Mouse (Mus musculus) kidney, adult 2 months (tissue): ENCODE measurements around the gene AW822073.

Experiments used
- CTCF ChIP-seq: fragments of 200-500 bp; conservative IDR thresholded peaks from 2 replicates; pipeline ENCODE4 v1.5.1; 2011; ENCODE audit warnings: low read depth, mild to moderate bottlenecking, control low read depth, low read length, moderate library complexity, mixed read lengths; ENCODE audit not compliant: insufficient read depth, insufficient read length
- POLR2A ChIP-seq: fragments of 200-500 bp; IDR thresholded peaks from one replicate; pipeline ENCODE4 v1.6.1; 2011; ENCODE audit warnings: low read depth, low read length, control low read depth

DNA sequence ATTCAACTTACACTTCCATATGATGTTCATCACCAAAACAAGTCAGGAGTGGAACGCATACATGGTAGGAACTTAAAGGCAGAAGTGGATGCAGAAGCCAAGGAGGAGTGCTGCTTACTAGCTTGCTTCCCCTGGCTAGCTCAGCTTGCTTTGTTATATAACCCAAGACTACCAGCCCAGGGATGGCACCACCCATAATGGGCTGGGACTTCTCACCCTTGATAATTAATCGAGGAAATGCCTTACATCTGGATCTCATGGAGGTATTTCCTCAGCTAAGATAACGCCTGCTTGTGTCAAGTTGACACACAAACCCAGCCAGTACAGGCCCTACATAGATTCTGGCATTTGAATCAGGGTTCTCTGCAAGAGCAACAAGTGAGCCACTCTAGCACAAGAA, 7.4 kb downstream of the AW822073 start:
- TF ChIP-seq CTCF (no peak), POLR2A (no peak)
